Mouse (Mus musculus) A20 (cell line): ENCODE measurements around the gene Cmtm1.
"Not testable (repeated sequence)": the region's sequence is repeated elsewhere in the genome, so short reads cannot be mapped to it uniquely, and the experiment has no call there.

Experiments
- DNase-seq: peaks from one replicate; pipeline ENCODE4 v3.0.0-alpha.2; 2011; ENCODE audit warnings: low read depth, low spot score

Gene Cmtm1

DNA sequence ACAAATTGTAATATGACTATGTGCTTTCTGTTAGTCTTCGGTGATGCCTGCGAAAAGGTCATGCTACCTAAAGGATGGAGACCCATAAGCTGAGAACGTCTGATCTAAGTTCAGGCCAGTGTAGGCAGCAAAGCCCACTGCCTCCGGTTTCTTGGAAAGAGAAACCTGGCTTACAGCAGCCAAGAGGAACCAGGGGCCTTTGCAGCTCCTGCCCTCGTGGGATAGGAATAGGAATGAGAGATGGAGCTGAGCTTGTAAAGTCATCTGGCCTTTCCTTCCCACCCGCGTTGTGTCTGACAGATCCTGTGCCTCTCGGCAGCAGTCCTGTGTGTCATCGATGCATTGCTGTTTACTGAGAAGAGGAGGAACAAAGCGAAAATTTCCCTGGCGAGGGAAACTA, 11.3 kb upstream of the Cmtm1 start, which contains the start of gene Gm11020:
Gene Gm11020, plus strand, starts transcription at position 301 of the 400 bp plus-strand sequence.
- DNase-seq = not testable (repeated sequence)

DNA sequence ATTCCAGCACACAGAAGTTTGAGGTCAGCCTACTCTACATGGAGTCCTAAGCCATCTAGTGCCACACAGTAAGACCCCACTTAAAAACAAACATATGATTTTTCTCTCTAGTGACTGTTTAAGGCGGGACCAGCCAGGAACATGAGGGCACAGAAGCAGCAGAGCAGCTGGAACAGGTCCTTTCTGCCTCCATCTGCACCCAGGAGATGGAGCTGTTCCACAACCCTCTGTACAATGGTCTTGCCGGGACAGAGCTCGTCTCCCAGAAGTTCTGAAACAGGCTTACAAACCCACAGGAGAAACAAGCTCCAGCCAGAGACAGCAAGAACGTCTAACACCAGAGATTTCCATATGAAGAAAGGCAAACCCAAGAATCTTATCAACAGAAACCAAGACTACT, 3.4 kb upstream of the Cmtm1 start:
- DNase-seq = no peak

DNA sequence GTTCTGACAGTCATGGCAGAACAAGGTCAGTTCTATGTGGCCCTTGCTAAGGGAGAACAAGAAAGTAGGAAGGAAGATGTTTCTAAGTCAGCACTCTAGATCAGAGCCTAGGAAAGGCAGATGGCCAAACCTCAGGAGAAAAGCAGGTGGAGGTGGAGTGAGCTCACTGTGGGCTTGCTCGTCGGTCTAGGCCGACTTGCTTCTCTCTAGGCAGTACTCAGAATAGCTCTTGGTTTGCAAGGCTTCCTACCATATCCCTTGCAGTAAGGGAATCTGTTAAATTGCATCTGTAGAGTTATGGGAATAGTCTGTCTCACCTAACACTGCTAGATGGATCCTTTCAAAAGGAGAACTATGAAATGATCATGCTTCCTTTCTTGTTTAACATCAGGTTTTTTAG, 2.1 kb upstream of the Cmtm1 start:
- not testable (repeated sequence) for DNase-seq

DNA sequence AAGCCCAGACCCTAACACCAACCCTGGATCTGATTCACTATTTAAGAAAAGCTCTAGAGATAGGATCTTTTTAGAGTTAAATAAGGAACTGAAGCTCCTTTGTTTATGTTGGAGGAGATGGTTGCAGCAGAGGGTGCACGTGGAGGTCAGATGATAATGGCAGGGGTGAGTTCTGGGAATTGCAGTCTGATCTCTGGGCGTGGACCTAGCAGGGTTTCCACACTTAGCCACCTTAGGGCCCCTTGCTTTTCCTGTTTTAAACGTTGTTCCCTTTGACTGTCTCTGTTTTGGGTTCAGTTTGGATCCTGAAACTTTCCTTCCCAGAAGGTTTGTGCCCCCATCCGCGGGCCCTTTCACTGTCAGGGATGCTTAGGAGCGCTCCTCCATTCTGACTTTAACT, 1.6 kb downstream of the Cmtm1 start:
- not testable (repeated sequence) for DNase-seq

DNA sequence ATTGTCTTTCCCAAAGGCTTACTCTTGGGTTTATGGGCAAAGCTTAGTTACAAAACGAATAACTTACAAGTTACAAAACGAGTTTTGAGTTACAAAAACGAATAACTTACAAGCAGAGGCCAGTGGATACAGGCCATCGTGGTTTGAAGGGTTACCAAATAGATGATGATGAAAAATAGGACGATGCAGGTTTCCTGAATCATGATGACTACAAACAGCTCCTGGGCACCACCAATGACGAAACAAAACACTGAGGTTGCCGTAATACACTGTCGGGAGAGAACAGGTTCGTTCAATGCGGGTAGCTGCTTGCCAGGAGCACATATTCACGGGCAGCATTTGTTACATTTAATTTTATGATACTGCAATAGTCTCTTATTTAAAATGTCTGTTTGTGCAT, 5.0 kb downstream of the Cmtm1 start:
- DNase-seq = no peak

DNA sequence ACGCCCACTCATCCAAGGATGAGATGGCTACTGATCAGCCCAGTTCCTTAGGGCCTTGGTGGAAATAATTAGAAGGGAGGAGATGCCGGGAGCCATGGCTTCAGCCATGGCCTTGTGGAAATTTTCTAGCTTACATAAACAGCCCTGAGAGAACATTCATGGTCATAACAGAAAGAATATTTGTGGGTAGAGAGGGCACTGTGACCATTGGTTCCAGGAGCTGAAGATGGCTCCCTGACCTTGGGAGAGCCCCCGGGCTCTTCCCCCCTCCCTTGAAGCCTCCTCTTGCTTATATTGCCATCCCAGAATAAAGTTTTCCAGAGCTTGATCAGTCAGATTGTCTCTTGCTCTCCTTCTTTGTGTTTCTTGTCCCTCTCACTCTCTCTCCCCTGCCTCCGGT, 7.4 kb downstream of the Cmtm1 start:
- DNase-seq = not testable (repeated sequence)

DNA sequence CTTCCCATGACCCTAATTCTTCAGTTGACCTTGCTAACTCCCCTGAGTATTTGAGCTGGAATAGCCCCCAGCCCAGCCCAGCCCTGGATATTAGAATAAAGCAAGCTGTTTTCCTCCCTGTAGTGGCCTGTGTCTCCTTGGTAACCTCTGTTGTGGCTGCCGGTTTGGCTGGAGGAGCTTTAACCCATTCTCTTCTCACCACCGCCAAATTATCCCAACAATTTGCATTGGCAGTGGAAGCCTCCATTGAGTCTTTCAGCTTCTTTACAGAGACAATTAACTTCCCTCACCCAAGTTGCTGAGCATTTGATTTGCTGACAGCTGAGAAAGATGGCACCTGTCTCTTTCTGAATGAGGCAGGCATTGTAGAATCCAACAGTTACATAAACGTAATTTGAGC, 8.4 kb downstream of the Cmtm1 start:
- DNase-seq = not testable (repeated sequence)

DNA sequence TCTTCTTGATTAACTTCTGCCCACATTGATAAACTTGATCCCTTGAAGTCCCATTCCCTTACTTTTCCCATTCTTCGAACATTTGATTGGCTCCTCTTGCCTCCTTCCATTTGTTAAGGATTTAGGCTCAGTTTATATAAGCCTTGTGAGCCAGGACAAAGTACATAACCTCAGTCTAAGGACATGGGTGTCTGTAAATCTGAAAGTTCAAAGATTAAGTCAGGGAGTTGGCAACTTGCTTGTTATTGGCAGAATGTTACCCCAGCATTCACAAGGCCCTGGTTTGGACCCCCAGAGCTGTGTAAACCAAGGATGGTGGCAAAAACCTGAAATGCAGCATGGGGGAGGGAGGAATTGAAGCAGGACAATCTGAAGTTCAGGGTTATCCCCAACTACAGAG, 15.5 kb downstream of the Cmtm1 start:
- DNase-seq = no peak

DNA sequence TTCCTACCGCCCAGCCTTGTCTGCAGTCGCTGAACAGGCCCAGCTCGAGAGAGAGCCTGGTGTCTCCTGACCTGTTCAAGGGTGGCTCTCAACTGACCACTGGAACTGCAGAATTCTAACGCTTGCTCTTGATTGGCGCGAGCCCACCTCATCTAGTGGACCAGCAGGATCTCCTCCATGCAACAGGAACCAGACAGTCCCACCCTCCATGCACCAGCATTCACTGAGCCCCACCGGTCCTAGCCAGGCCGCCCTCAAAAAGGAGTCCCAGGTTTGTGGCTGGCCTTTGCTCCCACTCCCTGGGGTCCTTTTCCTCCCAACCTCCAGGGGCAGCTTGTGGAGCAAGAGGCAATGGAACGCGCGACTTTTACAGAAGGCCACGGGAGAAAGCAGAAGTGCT, 16.9 kb downstream of the Cmtm1 start, which contains the start of gene Cmtm2a:
Gene Cmtm2a, minus strand, starts transcription at position 101 of the 400 bp plus-strand sequence.
- not testable (repeated sequence) for DNase-seq

DNA sequence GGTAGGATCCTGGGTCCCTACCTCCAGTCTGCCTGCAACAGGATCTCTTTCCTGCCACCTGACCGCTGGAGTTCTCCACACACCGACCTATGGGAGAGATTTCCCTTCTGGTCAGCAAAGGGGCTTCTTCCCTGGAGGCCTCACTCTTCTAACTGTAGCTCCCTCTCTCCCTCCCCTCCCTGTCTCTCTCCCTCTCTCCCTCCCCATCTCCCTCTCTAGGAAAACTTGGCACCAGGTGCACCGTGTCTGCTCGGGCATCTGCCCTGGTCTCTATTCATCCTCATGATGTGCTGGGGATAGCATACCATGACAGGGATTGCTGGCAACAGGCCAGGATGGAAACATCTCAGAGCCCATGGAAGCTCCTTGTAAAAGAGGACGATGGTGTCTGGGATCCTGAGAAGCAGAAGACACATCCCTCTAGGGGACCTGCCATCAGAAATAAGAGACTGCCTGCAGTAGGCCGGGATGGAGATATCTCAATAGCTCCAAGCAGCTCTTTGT, 41.0 kb downstream of the Cmtm1 start:
- DNase-seq = no peak

DNA sequence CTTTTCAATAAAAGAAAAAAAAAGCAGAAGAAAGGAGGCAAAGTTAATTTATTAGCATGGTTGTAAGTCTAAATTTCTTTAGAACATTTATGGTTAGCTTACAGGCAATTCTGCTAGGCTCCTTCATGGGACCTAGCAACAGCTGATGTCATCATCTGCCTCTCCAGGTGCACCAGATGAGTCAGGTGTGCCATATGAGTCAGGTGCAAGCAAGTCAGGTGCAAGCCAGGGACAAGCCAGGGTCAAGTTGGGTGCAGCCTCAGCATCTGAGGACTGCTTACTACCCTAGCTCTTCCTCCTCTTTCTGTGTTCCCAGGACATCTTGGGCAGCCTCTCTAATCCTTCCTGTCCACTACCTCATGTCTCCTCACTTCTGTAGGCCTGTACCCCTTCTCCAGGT, 41.6 kb downstream of the Cmtm1 start:
- no peak for DNase-seq

DNA sequence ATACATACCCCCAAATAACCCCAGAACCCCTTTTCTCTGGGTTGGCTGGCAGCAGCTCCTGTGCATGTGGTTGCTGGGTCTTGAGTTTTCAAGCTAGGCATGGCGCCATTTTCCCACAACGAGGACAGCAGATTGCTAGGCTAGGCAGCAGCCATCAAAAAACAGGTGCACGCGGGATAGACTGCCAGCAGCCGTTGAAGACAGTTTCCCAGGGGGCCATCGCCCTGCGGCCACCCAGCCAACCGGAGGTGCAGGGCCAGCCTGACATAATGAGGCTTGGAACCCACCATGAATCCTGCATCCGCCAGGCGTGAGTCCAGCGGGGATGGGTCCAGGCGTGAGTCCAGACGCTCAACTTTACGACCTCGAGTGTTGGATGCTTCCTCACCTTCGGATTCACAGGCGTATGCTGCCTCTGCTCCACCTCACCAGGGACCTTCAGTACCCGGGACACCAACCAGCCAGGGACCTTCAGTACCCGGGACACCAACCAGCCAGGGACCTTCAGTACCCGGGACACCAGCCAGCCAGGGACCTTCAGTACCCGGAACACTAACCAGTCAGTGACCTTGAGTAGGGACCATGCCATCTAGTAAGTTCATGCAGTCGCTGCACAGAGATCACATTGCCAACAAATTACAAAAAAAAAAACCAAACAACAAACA, 45.5 kb downstream of the Cmtm1 start:
- DNase-seq = not testable (repeated sequence)

DNA sequence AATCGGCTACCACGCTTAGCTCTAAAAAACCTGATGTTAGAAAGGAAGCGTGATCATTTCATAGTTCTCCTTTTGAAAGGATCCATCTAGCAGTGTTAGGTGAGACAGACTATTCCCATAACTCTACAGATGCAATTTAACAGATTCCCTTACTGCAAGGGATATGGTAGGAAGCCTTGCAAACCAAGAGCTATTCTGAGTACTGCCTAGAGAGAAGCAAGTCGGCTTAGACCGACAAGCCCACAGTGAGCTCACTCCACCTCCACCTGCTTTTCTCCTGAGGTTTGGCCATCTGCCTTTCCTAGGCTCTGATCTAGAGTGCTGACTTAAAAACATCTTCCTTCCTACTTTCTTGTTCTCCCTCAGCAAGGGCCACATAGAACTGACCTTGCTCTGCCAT, 48.1 kb downstream of the Cmtm1 start:
- DNase-seq = not testable (repeated sequence)

DNA sequence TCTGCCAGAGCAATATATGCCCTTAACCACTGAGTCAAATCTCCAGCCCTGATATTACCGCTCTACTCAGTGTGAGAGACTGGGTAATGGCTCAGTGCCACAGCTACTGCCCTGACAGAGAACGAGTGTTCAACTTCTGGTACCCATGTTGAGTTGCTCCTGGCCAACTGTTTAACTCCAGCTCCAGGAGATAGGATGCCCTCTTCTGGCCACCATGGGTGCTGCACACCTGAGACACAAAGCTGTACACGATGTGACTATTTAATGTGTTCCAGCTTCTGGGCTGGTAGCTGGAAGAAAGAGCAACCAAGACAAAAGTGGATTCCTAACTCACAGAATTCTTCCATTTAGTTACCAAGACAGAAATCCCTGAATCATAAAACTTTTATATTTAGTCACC, 56.9 kb downstream of the Cmtm1 start:
- DNase-seq = peak; percentile 71

DNA sequence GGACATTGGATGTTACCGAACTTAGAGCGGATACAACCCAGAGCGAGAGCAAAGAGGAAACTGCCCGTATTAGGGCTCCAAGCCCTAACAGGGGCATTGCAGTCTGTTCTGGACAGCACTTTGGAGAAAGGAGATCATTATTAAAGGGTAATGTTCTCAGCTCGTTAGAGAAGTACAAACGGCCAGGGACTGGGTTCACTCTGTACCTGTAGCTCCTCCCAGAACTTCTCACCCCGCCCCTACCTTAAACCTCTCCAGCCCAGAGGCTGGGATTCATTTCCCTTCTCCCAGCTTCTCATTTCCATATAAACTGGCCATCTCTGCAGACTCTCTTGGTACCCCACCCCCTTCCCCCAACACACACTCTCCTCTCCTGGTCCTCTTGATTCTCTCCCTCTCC, 58.5 kb downstream of the Cmtm1 start:
- no peak for DNase-seq

DNA sequence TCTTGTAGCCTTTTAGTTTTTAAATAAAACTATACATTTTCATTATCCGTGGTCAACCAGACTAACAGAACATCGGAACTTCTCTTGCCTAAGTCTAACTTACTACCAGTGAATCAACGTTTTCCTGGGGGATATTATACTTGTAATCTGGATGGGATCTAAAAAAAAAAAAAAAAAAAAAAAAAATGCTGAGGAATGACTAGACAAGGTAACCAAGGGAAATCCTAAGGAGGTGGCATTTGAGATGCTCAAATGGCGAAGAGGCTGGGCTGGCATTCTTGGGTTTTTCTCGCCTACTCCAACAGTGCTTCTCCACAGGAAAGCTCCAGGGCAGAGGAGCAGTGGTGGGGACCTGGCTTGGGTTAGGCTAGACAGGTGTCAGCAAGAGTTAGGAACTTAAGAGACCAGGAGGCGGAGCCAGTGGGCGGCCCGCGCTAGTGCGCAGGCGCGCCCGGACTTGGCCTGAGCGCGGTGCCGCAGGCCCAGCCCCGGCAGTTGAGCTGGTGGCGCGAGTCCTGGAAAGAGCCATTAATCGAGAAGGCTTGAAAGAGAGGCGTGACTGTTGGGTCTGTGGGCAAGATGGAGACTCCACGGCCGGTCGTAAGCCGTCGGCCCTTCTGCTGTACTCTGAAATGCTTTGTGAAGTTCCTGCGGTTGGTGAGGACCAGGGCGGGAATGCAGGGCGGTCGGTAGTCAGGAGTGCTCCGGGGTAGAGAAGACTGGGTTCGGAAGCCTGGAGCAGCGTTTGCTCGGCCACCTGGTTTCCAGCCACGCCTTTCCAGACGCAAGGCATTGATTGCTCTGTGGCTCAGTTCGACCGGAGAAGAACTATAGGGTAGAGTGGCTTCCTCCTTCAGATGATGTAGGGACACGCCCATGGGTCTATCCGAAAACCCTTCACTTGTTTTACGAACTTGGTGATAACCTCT, 59.2 kb downstream of the Cmtm1 start, which contains the start of gene Cklf:
Gene Cklf, plus strand, starts transcription at position 423 of the 929 bp plus-strand sequence.
- peak; percentile 96 for DNase-seq

DNA sequence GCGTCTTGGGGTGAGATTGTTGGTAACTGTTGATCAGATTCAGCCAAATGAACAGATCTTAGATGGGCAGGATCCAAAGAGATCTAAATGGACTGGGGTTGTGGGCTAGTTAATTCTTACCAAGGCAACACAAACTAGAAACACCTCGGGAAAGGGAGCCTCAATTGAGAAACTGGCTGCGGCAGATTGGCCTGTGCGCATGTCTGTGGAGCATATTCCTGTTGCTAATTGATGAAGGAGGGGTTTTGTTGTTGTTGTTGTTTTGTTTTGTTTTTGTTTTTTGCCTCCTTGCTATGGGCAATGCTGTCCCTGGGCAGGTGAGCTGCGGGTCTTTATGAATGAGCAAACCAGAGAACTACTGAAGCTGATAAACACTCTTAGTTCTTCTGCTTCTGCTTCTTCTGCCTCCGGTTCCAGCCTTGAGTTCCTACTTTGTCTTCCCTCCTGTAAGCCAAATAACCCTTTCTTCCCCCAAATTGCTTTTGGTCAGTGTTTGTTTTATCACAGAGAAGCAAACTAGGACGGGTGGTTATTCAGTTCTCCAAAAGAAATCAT, 60.4 kb downstream of the Cmtm1 start:
- DNase-seq = no peak

DNA sequence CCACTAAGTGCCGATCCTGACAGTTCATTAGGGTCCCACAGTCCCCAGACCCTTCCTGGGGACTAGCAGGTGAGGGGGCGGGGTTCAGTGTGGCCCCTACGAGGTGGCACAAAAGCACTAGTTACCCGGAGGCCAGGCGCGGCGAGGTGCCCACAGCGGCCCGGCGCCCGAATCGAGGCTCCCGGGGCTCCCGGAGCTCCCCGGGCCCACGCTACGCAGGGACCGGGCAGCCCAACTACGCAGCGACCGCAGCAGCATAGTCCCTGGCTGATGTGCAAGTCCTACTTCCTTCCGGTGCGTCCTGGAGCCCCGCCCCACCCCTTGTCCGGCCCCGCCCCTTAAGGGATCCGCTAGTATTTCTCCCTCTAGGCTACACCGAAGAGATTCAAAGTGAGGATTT, 61.7 kb downstream of the Cmtm1 start, which contains the start of gene Tk2:
Gene Tk2, minus strand, starts transcription at position 283 of the 400 bp plus-strand sequence.
- DNase-seq = peak; percentile 90

DNA sequence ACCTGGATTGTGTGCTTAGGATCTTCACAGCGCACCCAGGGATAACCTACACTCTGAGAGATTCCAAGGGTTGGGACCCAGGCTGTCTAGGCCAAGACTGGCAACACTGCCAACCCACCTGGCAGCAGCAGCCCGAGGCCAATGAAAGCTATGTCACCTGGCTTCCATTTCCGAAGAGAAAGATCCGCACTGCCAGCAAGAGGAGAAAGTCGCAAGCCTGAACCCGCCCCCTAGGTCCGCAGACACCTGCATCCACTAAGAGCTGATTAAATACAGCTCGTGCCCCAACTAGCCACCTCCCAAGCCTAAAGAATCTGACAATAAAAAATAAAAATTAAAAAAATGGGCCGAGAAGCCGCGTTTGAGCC, 62.1 kb downstream of the Cmtm1 start:
- DNase-seq = peak; percentile 75

DNA sequence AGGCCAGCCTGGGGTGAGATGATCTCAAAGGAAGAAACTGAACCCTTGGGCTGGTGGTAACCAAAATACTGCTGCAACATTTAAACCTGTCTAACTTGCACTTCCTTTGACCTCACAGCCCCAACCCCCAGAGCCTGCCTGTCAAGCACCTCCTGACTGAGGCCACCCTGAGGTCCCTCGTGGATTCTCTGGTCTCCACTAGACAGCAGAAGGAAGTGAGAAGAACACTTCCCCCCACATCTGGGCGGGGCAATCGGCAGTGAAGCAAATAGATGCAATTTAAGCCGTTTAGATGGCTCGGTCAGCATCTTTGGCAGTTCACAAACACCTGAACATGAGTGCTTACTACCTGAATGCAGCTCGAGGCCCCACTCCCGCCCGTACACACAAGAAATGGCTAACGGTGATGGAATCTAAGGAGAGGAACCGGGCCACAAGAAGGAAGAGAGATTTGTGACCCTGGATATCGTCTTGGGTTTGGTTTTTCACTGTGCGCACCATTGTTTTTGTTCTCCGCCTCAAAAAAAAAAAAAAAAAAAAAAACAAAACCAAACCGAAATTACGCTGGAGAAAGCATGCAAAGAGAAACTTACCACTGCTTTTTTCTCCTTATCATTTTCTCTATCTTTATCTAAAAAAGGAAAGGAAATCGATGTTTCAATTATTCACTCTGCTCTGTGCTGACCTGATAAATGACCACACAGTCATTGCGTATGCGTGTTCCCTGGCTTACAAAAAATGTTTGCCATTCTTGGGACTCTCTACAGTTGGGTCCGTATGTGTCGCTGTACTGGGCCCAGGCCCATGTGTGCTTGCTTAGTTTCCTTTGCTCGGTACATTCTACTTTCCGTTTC, 62.7 kb downstream of the Cmtm1 start:
- DNase-seq = peak; percentile 90

DNA sequence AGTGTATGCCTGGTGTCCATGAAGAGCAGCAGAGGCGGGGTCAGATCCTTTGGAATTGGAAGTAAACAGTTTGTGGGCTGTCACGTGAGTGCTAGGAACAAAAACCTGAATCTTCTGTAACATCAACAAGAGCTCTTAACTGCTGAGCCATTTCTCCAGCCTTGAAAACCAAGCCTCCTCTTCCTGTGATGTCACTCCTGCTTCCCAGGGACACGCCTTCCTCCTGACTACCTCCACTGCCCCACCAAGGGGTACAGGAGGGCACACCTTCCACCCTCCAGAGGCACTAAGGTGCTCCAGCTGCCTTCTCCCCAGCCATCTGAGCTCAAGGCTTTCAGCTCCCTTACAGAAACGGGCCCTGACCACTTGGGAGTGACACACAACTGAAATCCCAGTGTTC, 63.3 kb downstream of the Cmtm1 start:
- no peak for DNase-seq
